Mouse (Mus musculus): ENCODE measurements around the gene Rfx8. TPM values are rescaled to one million over a fixed set of nuclear protein-coding genes. Genes with fewer than 3 reads are reported as not detected.

Rfx8 gene
- total RNA-seq, 1 experiment from 2014 or later = 0.39 TPM

GRCm38 (mm10) chr1:39645905-39646759, 74.7 kb downstream of the Rfx8 start:
- no peak for DNase-seq

GRCm38 (mm10) chr1:39644333-39644732, 76.5 kb downstream of the Rfx8 start:
- DNase-seq = no peak

GRCm38 (mm10) chr1:39641667-39642066, 79.1 kb downstream of the Rfx8 start:
- DNase-seq = no peak

DNA sequence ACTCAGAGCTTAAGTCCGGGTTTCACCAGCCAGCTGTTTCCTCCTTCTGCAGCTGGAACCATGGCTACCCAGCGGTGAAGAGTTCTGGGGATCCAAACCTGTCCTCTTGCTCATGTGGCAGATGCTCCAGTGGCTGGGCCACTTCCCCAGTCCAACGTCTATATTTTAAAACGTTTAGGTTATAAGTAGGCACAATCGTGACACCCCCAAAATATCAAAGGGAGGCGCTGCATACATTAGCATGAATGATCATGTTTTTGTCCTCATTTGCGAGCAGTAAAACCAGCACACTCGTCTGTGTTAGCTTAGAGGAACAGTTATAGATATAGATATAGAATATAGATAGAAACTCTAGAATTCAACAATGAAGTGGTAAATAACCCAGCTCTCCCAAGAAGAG, 83.7 kb downstream of the Rfx8 start:
- no peak for DNase-seq

DNA sequence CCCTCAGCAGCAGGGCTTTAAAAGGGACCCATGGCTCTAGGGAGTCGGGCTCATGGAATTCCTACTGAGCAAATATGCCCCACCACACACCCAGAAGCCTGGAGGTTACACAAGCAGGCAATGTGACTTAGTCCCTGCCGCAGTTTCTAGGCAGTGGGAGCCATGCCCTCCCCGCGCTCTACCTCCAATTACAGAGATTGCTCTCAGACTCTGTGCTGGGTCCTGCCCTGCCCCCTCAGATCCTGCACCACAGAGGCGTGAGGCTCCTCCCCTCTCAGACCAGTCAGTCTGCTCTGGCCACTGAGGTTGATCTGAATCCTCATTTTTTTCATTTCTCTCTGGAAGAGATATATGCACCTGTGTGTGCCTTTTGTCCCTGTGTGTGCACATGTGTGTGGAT, 84.1 kb downstream of the Rfx8 start:
- DNase-seq = no peak

DNA sequence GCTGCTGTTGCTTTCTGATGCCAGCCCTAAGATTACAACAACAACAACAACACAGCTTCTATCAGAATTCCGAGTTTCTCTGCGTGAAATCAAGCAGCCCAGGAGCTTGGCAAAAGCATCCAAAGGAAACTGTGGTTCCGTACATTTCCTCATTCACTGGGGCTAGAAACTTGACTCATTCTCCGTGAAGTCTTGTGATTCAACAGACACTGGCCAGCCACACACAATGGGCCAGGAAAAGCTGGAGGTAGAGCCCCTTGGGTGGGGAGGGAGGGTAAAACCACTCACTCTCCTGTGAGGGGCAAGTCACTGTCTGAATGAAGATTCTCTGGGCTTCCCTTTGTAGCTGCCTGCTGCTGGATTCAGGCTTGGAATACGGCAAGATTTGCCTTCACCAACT, 84.6 kb downstream of the Rfx8 start:
- no peak for DNase-seq

DNA sequence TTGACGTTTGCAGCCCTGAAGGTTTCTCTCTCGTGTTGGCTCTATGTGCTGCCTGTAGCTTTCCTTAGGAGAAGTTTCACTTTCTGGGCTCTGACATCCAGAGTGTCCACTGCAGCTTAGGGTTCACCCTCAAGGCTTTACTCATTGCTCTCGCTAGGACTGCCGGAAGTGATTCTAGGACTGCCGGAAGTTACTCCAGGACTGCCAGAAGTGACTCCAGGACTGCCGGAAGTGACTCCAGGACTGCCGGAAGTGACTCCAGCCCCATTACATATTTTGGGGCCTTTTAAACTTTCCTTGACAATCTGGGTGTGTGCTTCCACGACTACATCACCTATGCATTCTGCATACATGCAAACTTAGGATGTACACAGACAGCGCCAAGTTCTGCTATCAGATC, 92.2 kb downstream of the Rfx8 start:
- no peak for DNase-seq

DNA sequence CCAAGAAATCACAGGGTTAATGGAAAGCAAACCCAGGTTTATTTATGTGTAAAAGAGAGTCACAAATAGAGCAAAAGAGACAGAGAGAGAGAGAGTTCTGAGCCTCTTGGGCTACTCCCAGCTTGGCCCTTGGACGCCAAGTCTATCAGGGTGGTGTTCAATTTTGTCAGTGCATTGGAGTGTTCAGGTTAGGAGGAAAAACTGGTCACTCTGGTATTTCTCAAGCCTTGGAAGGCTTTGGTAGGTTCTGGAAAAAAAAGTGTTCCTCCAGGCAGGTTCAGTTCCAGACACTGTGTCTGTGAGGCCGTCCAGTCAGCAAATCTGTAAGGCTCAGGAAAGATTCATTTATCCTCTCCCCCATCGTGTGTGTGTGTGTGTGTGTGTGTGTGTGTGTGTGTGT, 95.3 kb downstream of the Rfx8 start:
- DNase-seq = no peak

DNA sequence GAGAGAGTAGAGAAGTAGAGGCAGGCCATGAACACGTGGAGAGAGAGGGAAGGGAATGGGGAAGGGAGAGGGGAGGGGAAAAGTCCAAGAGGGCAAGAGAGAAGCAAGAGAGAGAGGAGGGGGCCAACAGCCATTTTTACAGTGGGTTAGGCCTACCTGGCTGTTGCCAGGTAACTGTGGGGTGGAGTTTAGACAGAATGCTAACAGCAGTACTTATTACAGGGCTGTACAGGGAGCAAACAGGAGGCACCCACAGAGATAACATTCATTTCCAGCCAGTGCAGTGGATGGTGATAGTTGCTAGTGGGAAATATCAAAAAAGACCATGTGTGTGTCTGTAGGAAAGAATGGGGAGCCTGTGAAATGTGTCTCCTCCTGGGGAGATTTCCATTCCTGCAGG, 97.1 kb downstream of the Rfx8 start:
- DNase-seq = no peak

DNA sequence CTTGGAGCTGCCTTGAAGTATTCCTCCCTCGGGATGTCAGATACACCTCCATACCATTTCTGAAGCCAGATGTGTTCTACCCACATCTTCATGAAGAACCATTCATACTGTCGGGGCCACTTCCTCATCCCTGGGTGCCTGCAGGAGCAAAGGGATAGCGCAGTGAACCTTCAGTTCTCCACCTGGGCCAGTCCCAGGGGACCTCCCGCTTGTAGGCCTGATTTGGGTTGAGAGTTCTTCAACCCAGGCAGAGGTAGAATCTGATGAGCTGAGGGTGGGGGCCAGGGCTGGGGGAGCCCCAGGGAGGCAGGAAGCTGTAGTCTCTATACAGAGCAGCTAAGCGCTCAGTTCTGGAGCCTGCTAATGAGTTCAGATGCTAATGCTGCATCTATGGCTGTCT, 97.7 kb downstream of the Rfx8 start:
- no peak for DNase-seq

- peak; percentile 34 for DNase-seq
Observed at GRCm38 (mm10) chr1:39618524-39618923, 102.3 kb downstream of the Rfx8 start.

- no peak for DNase-seq
Observed at GRCm38 (mm10) chr1:39615526-39615925, 105.3 kb downstream of the Rfx8 start.

Other genes starting within 250 kb of the Rfx8 start
- 16.7 and 18.7 TPM in 2 replicates for gene Tbc1d8, start 242.2 kb downstream of the Rfx8 start, total RNA-seq (2021)
- 21.2 and 21.9 TPM in 2 replicates for gene Cnot11, start 186.0 kb downstream of the Rfx8 start, total RNA-seq (2021)
- gene Rnf149, start 143.6 kb downstream of the Rfx8 start, total RNA-seq (2021) = 38.9 and 55.6 TPM in 2 replicates
- 0.14 and 0.18 TPM in 2 replicates for gene Creg2, start 69.5 kb downstream of the Rfx8 start, total RNA-seq (2021)
- not detected in 2 replicates for gene Gm3646, start 84.3 kb upstream of the Rfx8 start, total RNA-seq (2021)
- 121 and 138 TPM in 2 replicates for gene Map4k4, start 179.9 kb upstream of the Rfx8 start, total RNA-seq (2021)